Mouse (Mus musculus) adrenal gland, postnatal 14 days (tissue): Measurements from ENCODE around the gene Slc12a9. TPM values are rescaled to one million over a fixed set of nuclear protein-coding genes. Genes with fewer than 3 reads are reported as not detected.
A peak's percentile ranks its signal among the peaks of the same experiment; 100 is the strongest.
"Not testable (repeated sequence)": the region's sequence is repeated elsewhere in the genome, so short reads cannot be mapped to it uniquely, and the experiment has no call there.

ENCODE experiments used
- DNase-seq: peaks from one replicate; pipeline ENCODE4 v3.0.0; 2021; ENCODE audit warnings: mixed read lengths
- microRNA-seq, 2 experiments: library from miRNA; unstranded; fragments of <30 nt; microRNA quantifications; one replicate each; pipeline ENCODE4 v1.2.0; 2021
- total RNA-seq: library from RNA; stranded (reverse); gene quantifications from 2 replicates; pipeline ENCODE4 v1.2.3, GENCODE M21; 2021

Slc12a9 gene
- total RNA-seq, 1 experiment from 2014 or later = 9.4 TPM

GRCm38 (mm10) chr5:137287032-137287952 lies 46.1 kb downstream of the Slc12a9 start, which contains the start of gene Ache:
Ache (plus strand) TSS chr5:137287519.
- DNase-seq = peak; percentile 32

GRCm38 (mm10) chr5:137286655-137287031 lies 46.8 kb downstream of the Slc12a9 start:
- peak; percentile 93 for DNase-seq

DNA sequence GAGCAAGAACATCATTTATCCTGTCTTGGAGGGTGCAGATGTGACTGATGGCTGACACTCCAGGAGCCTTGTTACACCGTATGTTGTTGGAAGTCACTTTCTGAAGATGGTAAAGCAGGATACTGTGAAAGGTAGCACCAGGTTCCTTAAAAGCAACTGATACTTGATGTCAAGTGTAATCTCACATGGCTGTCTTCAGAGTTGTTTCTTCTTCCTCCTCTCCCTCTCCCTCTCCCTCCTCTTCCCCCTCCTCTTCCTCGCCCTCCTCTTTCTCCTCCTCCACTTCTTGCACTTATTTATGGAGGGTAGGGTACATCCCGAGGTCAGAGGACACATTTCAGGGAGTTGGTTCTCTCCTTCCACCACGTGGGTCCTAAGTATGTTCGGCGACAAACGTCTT lies 47.4 kb downstream of the Slc12a9 start:
- DNase-seq = no peak

GRCm38 (mm10) chr5:137285045-137285444 lies 48.4 kb downstream of the Slc12a9 start:
- DNase-seq = peak; percentile 80

- not testable (repeated sequence) for DNase-seq
Measured at GRCm38 (mm10) chr5:137284411-137284810, 49.0 kb downstream of the Slc12a9 start.

DNA sequence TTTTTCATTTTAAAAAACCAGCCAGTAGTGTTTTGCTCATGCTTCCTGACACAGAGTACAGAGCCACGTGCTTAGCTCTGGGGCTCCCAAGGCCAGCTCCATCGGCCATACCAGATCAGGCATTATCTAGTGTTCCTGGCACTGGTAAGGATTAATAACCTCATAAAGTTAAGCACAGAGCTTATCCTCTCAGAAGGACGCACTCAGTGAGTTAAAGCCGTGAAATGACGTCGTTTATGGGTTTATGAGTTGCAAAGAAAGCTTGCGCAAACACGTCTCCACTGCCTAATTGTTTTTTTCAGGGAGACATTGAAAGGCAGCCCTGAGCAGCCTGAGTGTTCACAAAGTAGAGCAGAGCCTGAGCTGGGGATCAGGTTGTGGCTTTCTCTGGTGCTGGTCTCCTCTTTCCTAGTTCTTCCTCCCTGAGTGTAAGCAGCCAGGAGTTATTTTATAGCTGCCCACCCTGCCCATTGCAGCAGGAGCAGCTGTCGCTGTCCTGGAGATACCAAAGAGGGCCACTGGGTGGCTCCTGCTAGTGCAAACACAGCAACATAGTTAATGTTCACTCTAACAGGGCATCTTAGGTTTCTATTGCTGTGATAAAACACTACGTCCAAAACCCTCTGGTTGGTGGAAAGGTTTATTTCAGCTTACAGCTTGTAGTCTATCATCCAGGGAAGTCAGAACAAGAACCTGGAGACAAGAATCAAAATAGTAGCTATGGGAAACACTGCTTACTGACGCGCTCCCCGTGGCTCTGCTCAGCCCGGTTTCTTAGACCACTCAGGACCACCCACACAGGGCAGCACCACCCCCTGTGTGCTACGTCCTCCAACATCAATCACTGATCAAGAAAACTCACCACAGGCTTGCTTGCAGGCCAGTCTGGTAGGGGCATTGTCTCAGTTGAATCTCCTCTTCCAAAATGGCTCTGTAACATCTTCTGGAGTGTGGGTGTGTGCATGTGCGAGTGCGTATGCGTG lies 55.7 kb downstream of the Slc12a9 start:
- peak; percentile 60 for DNase-seq

- DNase-seq = peak; percentile 17
Measured at GRCm38 (mm10) chr5:137268131-137268910, 65.1 kb downstream of the Slc12a9 start.

DNA sequence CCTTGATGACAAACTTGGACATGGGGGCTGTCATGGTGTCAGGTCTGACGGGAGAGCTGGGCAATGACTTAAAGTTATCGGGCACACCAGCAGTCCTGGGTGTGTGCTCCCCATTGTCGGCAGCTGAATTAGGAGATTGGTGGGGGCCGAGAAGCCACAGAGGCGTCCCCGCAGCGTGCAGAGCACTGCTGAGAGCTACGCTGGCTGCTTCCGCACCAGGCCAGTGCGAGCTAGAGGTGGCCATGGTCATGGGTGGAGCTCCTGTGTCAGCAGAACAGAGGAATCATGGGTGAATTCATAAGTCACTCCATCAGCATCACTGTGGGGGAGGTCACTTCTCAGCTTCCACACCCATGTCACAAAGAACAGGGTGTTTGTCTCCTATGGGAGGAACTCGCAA lies 68.6 kb downstream of the Slc12a9 start:
- DNase-seq = no peak

Small RNAs within 50 kb of the gene (microRNA-seq; reads per million reads assigned to microRNA genes)
- gene Mir7036 (0.38 to 0.43 reads per million in 2 experiments), gene Mir8116 (0 reads per million in 2 experiments)

Other genes with a start within 250 kb of the Slc12a9 start
- 38.1 and 39.8 TPM in 2 replicates for gene Trim56, start 217.4 kb downstream of the Slc12a9 start, total RNA-seq
- not detected in 2 replicates for gene Muc3, start 184.3 kb downstream of the Slc12a9 start, total RNA-seq
- 0.19 and 0.98 TPM in 2 replicates for gene Muc3a, start 121.2 kb downstream of the Slc12a9 start, total RNA-seq
- 10.3 and 17.4 TPM in 2 replicates for gene Ache, start 46.1 kb downstream of the Slc12a9 start, total RNA-seq
- gene Ufsp1, start 39.0 kb downstream of the Slc12a9 start, total RNA-seq = 8.0 and 11.9 TPM in 2 replicates
- 139 and 168 TPM in 2 replicates for gene Srrt, start 25.9 kb downstream of the Slc12a9 start, total RNA-seq
- gene Trip6, start 19.2 kb downstream of the Slc12a9 start, total RNA-seq = 29.2 and 34.7 TPM in 2 replicates
- 65.1 and 69.7 TPM in 2 replicates for gene Ephb4, start 16.5 kb upstream of the Slc12a9 start, total RNA-seq
- gene Zan, start 143.5 kb upstream of the Slc12a9 start, total RNA-seq = not detected in 2 replicates
- gene Pop7, start 168.9 kb upstream of the Slc12a9 start, total RNA-seq = 22.3 and 26.2 TPM in 2 replicates
- 30.5 and 36.6 TPM in 2 replicates for gene Gigyf1, start 185.0 kb upstream of the Slc12a9 start, total RNA-seq
- not detected in 2 replicates for gene Epo, start 199.6 kb upstream of the Slc12a9 start, total RNA-seq
- 574 and 611 TPM in 2 replicates for gene Gnb2, start 199.9 kb upstream of the Slc12a9 start, total RNA-seq
- gene Actl6b, start 219.9 kb upstream of the Slc12a9 start, total RNA-seq = 2.8 and 3.8 TPM in 2 replicates
- 1.4 and 26.4 TPM in 2 replicates for gene Tfr2, start 236.2 kb upstream of the Slc12a9 start, total RNA-seq